Mouse (Mus musculus) testis, adult 2 months (tissue): Measurements from ENCODE around the gene Ippk.

ENCODE experiments used
- CTCF ChIP-seq: fragments of 200-500 bp; IDR thresholded peaks from 2 replicates; pipeline ENCODE4 v1.5.1; 2012; ENCODE audit warnings: low read depth, mild to moderate bottlenecking, inconsistent platforms, low read length, moderate library complexity; ENCODE audit not compliant: control insufficient read depth, insufficient read depth, insufficient replicate concordance
- POLR2A ChIP-seq: fragments of 200-500 bp; IDR thresholded peaks from 2 replicates; pipeline ENCODE4 v1.6.1; 2012; ENCODE audit warnings: low read depth, mild to moderate bottlenecking, inconsistent platforms, low read length, moderate library complexity; ENCODE audit not compliant: control insufficient read depth

GRCm38 (mm10) chr13:49402628-49403027 is 18.4 kb upstream of the Ippk start:
- TF ChIP-seq CTCF (no peak), POLR2A (no peak)
